Mouse (Mus musculus): Measurements from ENCODE around the gene Lsm10.
"Not testable (repeated sequence)": the region's sequence is repeated elsewhere in the genome, so short reads cannot be mapped to it uniquely, and the experiment has no call there.

Lsm10 gene

DNA sequence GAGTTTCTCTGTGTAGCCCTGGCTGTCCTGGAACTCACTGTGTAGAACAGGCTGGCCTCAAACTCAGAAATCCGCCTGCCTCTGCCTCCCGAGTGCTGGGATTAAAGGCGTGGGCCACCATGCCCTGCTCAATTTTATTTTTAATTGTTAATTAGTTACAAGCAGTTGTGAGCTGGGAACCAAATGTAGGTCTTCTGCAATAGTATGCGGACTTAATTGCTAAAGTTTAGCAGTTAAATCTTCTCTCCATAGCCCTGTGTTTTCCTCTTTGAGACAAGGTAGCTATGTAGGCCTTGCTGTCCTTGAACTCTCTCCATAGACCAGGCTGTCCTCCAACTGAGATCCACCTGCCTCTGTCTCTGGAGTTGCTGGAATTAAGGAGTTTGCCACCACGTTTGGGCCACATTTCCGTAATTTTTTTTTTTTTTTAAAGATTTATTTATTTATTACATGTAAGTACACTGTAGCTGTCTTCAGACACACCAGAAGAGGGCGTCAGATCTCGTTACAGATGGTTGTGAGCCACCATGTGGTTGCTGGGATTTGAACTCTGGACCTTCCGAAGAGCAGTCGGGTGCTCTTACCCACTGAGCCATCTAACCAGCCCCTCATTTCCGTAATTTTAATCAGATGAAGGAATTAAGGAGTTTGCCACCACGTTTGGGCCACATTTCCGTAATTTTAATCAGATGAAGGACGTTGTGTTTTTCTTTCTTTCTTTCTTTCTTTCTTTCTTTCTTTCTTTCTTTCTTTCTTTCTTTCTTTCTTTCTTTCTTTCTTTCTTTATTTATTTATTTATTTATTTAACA, 597 bp upstream of the Lsm10 start:
- DNase-seq (ENCODE audit: low read depth, low spot score), result not testable (repeated sequence)

DNA sequence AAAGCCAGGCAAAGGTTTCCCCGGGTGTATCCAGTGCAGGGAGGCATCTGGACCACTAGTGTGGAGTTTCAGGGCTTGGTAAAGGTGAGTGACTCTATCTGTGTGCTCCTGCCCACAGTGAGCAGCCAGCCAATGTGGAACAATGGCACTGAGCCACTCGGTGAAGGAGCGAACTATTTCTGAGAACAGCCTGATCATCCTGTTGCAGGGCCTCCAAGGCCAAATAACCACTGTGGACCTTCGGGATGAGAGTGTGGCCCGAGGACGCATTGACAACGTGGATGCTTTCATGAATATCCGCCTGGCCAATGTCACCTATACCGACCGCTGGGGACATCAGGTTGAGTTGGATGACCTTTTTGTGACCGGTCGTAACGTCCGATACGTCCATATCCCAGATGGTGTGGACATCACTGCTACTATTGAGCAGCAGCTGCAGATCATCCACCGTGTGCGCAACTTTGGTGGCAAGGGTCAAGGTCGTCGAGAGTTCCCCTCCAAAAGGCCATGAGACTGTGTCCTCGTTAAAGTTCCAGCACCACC, 1.4 kb downstream of the Lsm10 start:
- no peak for DNase-seq (ENCODE audit: low read depth, low spot score)

DNA sequence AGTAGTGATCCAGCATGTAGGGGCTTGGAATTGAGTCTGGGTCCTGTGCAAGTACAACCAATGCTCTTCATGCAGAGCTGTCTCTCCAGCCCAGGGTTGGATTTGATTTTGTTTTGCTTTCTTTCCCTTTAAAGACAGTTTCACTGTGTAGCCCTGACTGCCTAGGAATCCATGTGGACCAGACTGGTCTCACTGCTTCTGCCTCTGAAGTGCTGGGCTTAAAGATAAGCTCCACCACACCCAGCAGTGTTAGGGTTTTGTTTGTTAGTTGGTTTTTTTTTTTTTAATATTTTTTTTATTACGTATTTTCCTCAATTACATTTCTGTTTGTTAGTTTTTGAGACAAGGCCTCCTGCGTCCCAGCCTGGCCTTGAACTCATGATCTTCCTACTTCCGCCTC, 2.9 kb downstream of the Lsm10 start:
- no peak for DNase-seq (ENCODE audit: low read depth, low spot score)

DNA sequence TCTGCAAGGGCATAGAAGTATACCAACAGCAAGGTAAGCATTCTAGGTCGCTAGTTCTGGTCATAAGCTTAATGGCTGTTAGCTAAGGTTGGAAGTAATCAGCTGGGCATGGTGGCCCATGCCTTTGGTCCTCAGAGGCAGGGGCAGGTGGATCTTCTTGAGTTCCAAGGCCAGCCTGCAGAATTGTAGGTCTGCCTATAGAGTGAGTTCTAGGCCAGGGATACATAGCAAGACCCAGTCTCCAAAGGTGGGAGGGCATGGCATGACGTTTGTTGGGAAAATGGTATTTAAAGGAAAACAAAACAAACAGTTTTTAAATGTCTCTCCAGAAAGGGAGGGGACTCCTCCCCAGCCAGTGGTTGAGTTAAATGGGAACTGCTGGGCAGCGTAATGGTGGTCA, 4.3 kb downstream of the Lsm10 start:
- no peak for DNase-seq (ENCODE audit: low read depth, low spot score)

DNA sequence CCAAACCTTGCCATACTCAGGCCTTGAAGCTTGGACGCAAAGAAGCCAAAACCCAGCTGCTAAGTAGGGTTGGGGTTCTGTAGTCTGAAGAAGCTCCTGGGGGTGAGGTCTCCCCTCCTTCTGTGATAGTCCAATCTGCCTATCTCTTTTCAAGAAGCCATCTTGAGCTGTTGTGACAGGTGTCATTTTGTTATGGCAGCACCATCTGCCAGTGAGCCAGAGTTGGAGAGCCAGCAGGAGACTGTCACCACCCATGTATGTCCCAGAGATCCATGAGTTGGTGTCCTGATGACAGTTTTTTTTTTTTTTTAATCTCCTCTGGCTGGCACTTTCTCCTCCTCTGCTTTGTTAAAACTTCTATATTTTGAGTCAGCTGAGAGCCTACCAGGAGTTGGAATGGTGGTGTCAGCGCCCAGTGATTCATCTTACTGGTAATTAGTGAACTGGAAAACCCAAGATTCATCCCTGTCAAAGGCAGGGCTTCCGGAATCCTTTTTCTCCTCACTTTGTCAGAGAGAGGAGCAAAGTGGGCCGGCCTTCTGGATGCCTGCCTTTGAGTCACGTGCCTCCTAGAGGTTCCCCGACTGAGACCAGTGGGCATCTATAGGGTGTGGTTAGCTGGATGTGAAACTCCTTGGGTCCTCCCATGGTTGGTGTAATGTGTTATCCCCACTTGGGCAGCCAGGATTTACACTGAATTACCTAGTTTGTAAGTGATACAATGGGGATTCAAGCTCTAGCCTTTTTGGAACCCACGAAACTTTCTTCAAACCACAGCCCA, 5.8 kb downstream of the Lsm10 start:
- DNase-seq (ENCODE audit: low read depth, low spot score), result peak; percentile 97

DNA sequence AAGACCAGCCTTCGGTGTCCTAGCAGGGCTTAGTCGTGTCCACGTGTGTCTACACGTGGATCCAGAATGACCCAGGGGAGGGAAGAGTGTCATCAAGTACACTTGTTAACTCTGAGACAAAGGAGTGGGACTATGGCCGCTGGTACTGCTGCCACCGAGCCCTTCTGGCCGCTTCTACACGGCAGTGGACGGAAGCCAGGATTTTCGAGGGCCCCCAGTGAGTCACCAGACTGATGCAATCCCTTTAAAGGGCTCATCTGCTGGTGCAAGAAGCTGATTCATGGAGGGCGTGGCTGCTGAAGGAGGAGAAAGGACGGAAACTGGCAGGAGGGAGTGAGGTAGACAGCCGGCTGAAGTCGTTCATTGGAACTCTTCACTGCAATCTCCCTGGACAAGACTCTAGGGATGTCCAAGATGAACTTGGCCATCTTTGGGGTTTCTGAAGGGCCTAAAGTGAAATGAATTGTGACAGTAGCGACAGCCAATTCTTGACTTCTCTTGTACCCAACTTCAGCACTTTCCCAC, 6.7 kb downstream of the Lsm10 start:
- peak; percentile 99 for DNase-seq (ENCODE audit: low read depth, low spot score)

DNA sequence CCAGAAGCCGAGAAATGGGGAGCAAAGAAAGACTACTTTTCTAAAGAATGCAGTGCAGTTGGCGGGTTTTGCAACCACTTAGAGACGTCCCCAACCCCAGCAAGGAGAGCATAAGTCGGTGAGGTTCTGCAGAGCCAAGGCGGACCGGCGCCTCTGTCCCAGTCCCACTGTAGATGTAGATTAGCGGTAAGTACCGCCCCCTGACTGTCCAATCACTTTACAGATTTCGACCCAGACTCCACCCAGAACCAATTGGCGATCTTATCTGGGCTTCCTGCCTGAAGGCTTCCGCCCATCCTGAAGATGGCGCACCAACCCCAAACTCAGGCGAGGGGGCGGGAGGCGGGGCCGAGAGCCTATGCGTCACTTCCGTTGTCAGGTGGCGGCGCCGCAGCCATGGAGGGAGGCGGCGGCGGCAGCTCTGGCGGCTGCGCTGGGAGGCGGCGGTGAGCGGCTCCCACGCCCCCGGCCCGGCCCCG, 7.2 kb downstream of the Lsm10 start, which contains the start of gene Stk40:
TSS of gene Stk40 (plus strand) at position 368 of the 479 bp plus-strand sequence.
- peak; percentile 99 for DNase-seq (ENCODE audit: low read depth, low spot score)

DNA sequence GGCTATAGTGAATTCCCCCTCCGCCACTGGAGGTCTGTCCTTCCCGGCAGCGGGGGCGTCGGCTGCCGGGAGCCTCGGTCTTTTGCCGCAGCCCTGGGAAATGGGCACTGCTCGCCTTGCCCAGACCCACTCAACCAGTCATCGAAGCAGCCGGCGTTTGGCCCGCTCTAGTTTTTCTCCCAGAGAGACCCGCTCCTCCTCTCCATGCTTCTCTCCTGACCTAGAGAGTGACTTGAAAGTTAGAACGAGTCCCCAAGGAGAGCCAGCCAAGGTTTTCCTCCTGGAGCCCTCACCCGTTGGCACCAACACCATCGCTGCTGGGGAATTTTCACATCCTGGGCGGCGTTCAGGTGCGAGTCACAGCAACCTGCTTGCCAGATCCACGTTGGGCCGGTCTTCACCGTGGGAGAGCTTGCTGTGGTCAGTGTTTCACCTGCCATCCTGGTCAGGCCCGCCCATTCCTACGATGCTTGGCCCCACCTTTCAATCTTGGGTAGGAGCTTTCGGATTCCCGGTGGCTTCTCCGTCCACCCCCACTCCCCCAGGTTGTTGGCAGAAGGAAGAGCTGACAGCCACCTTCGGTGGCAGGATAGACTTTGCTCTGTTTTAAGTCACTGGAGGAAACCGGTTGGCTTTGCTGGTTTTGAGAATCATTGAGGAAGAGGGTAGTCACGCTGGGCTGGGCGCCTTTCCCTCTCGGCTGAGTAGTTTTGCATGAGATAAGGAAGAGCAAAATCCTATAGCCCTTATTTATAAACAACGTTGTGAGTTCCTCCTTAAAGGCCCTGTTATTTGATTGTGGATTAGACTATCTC, 8.0 kb downstream of the Lsm10 start:
- DNase-seq (ENCODE audit: low read depth, low spot score), result peak; percentile 44

DNA sequence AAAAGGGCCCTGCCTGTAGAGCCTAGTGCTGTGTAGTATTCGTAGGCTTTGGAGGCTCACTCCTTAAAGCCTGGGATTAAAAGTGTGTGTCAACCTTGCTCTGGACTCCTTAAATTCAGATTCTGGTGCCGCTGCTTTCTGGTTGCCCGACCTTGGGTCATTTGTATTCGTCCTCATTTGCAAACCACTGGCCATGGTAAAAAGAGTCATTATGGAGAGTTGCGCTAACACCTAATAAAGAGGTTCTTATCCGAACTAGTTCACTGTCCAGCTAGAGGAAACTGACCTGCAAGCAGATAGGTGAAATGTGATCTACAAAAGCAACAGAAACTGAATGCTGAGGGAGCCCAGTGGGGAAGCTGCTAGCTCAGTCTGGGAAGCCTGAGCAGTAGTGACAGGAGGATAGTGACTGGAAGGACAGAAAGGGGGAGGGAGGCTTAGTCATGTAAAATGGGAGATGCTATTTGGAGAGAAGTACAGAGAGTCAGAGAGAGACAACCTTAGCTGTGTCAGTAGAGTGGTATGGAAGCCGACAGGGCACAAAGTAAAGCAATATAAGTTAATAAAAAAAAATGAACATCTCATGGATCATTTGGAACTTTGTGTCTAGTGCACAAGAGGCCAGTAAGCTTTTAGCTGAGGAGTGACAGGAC, 8.8 kb downstream of the Lsm10 start:
- peak; percentile 23 for DNase-seq (ENCODE audit: low read depth, low spot score)

DNA sequence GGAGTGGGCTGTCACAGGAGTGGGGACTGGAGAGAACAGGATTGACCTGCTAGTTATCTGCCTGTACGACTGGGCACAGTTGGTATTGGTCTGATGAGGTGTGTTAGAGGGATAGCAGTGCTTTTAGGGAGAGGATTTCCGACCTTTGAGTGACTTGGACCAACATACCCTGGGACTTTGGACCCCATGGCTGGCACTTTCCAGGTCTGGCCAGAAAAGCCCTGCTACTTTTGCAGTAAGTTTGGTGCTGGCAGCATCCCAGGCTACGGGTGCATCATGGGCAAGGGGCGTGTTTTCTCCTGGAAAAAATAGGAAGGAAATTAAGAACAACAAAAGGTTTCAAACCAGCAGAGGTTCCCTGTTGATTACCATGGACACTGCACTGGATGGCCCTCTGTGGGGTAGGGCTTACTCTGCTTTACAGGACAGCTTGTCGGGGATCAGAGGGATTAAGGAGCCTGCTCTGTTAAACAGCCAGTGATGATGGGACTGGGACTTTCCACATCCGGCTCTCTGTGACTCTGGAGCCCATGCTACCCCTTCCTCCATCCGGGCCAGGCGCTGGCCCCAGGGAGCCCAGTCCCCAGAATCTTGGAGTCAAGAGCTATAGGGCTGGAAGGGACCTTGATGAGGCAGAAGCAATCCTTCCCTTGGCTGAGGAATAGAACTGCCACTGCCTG, 11.8 kb downstream of the Lsm10 start:
- no peak for DNase-seq (ENCODE audit: low read depth, low spot score)

DNA sequence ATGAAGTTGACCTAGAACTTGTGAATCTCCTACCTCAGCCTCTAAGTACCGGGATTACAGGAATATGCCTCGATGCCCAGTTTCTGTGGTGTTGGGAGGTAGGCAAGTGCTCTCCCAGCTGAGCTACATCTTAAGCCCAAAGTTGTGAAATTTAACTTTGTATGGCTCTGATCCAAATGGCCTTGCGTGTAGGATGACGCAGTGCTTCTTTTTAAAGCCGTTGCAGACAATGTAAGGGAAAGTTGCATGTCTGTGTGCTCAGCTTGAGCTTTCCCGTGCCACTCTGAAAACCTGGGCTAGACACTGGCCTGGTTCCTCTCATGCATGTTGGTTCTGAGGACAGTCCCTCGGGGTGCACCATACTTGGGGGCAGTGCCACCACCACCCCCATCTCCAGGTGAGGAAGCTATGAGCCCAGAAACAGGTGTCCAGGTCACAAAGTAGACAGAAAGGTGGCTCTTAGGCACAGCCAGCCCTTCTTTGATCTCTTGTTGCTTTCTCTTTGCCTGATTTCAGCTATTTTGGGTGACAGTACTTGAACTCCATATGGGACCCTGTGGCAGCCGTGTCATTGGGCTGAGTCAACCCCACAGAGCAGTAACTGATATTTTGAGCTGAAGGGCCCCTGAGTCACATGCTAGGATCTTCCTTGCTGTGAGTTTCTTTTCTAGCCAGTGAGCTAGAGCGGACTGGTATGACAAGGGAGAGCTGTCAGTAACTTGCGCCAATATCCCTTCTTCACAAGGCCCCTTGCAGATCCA, 13.4 kb downstream of the Lsm10 start:
- DNase-seq (ENCODE audit: low read depth, low spot score), result peak; percentile 66

DNA sequence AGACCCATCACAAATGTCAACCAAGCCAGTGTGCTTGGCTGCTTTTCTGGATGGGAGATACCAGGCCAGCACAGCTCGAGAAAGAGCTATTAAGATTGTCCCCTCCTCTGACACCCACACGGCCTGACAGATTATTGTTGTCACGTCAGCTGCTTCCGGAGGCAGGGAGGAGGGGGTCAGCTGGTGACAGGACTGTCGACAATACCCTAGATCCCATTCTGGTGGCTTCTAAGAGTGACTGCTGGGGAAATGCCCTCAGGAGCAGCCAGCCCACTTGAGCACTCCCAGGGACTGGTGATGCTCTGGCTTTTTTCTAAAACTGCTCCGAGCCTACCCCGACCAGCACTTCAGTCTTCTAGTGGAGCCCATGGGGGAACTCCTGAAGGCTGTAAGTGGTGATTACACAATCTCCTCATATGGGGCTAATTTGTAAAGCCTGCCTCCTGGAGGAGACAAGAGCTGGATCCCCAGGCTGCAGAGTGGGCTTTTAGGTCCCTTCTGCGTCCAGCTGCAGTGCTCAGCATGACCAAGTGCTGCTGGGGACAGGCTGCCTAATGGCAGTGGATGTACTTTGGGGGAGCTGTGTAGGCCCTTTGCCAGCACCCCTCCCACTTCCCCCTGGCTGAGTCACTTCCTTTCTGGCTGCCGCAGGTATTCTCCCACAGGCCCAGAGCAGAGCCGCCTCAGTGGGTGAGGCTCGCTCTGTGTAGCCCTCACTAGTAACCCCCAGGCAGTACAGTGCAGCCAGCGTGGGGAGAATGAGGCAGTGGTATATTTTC, 14.1 kb downstream of the Lsm10 start:
- peak; percentile 89 for DNase-seq (ENCODE audit: low read depth, low spot score)

DNA sequence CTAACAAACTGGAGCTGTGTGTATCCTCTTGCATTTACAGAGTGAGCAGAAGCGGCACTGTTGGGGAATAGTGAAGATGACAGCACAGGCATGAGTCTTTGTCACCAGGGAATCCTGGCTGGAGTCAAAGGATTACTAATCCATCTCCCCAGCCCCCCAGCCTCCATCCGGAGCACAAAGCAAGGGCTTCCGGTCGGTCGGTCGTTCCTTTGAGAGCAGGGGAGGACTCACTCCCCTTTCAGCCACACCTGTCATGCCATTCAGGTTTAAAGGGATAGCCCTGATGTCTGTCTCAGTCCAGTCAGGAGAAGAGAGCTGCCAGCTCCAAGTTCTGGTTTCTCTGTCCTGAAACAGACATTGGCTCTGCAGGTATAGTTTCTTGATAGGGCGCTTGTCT, 14.7 kb downstream of the Lsm10 start:
- DNase-seq (ENCODE audit: low read depth, low spot score), result peak; percentile 78

DNA sequence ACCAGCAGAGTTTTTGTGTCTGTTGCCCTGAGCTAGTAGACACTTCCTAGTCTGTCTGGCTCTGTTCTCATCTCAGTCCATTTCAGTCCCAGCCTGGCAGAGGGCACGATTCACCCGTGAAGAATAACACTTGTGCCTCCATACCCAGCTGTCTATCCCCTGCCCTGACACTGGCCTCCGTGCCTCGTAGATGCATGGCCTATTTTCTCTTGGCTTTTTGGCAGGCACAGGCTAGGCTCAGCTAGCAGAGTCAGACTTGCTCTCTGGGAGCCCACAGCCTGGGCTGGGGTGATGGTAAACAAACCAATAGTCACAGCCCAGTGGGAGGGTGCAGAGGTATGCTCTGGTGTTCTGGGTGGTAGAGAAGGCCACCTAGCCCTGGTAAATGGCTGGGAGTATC, 16.8 kb downstream of the Lsm10 start:
- no peak for DNase-seq (ENCODE audit: low read depth, low spot score)

DNA sequence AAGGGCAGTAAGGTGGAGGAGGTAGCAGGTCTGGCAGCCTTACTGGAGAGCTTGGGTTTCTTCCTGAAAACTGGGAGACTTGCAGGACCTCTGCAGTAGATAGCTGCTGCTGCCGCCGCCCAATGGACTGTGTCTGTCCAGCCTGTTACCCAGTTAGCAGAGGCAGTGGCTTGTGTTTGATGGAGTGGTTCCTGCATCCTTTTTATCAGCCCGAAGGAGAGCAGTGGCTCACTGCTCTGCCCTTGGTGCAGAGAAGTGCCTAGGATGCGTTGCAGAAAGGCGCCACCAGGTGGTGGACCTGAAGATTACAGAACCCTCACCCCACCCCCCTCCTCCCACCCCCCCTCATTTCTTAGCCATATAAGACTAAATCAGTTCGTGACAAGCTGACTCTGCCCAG, 17.5 kb downstream of the Lsm10 start:
- peak; percentile 60 for DNase-seq (ENCODE audit: low read depth, low spot score)

DNA sequence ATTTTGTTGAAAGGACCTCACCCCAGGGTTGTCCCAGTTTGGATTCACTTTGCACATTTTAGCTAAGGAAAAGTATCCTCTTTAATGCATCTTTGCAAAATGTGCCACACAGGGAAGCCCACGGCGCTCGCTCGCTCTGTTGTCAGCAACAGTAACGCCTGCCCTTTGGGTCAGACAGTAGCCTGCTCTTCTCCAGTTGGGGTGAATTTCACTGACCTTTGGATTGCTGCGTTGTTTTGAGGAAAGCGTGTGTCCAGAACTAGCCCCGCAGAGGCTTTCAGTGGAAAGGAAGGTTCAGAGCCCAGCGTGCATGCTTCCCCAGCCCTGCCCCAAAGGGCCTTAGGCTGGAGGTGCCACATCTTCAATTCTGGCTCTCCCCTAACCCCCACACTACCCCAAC, 19.0 kb downstream of the Lsm10 start:
- DNase-seq (ENCODE audit: low read depth, low spot score), result no peak

DNA sequence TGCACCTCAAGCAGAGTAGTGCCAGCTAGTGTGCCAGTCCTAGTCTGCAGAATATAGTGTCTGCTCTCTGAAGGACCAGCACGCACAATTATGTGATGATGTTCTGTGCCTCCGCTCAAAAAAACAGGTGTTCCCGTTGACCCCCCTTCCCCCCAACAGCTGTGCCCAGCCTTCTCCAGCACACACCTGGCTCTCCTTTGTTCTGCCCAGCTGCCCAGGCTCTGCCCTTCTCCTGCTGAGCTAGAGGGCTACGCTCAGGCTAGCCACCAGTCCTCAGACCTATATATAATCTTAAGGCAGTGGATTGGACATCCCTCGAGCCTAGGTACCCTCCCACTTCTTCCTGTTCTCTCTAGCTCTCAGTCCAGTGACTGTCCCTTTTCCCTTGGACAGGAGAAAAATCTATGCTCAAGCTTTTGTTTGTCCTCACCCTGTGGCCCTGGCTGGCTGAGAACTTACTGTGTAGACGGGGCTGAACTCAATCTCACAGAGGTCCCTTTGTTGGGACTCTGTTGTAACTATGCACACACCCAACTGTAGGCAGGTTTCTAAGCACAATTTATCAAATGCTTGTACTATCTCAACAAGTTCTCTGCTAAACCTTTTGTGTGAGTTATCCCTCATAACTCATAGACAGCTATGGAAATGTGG, 19.6 kb downstream of the Lsm10 start:
- DNase-seq (ENCODE audit: low read depth, low spot score), result no peak

DNA sequence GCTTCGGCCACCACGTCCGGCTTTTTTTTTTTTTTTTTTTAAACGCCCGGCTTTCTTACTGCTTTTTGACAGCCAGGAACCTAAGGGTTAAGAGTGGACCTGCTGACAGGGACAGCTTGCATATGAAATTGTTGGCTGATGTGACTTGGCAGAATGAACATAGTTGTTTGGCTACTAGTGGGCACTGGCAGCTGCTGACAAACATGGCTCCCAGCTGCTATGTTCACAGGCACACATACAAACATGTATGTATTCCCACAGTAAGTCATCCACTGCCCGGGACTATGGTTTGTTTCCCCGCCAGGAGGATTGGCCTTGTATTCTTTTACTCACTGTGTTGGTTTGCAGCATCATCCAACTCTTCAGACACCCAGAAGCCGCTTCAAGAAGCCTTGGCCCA, 20.7 kb downstream of the Lsm10 start:
- no peak for DNase-seq (ENCODE audit: low read depth, low spot score)
